Mouse (Mus musculus) liver, adult 2 months (tissue): ENCODE data around the gene Daxx.

ENCODE experiments used
- CTCF ChIP-seq: fragments of 200-500 bp; IDR thresholded peaks from 2 replicates; pipeline ENCODE4 v1.5.1; 2011; ENCODE audit warnings: low read depth, low read length, control low read depth
- POLR2A ChIP-seq: fragments of 200-500 bp; IDR thresholded peaks from 2 replicates; pipeline ENCODE4 v1.6.1; 2011; ENCODE audit warnings: low read length, control low read depth; ENCODE audit not compliant: insufficient read depth; ENCODE audit errors: extremely low read depth

- no peak for TF ChIP-seq CTCF
- TF ChIP-seq POLR2A = no peak
These were observed 44.8 kb downstream of the Daxx start for GRCm38 (mm10) chr17:33953961-33954565.
